Mouse (Mus musculus) CD4-positive, CD25-positive, alpha-beta regulatory T cell, adult 2 months (primary cell): ENCODE data around the gene Pgf.

ENCODE experiments used
- DNase-seq: peaks from one replicate; pipeline ENCODE4 v3.0.0-alpha.2; 2012; ENCODE audit warnings: low read depth, low spot score

The Pgf gene

GRCm38 (mm10) chr12:85126986-85127603 is 50.5 kb downstream of the Pgf start:
- peak; percentile 52 for DNase-seq

GRCm38 (mm10) chr12:85124751-85125150 is 52.8 kb downstream of the Pgf start:
- DNase-seq: no peak

- peak; percentile 15 for DNase-seq
Measured at GRCm38 (mm10) chr12:85123645-85124044, 53.9 kb downstream of the Pgf start.

GRCm38 (mm10) chr12:85123108-85123530 is 54.5 kb downstream of the Pgf start:
- peak; percentile 59 for DNase-seq

- no peak for DNase-seq
Measured at GRCm38 (mm10) chr12:85121806-85122459, 55.7 kb downstream of the Pgf start.
